Mouse (Mus musculus) thymus, postnatal 36 days (tissue): ENCODE data around the gene BC035044.
"Not testable (repeated sequence)": the region's sequence is repeated elsewhere in the genome, so short reads cannot be mapped to it uniquely, and the experiment has no call there.

ENCODE experiments used
- DNase-seq, 2 experiments: peaks; one replicate each; pipeline ENCODE4 v3.0.0; 2022; ENCODE audit warnings: mixed read lengths in 2 of 2

The BC035044 gene

DNA sequence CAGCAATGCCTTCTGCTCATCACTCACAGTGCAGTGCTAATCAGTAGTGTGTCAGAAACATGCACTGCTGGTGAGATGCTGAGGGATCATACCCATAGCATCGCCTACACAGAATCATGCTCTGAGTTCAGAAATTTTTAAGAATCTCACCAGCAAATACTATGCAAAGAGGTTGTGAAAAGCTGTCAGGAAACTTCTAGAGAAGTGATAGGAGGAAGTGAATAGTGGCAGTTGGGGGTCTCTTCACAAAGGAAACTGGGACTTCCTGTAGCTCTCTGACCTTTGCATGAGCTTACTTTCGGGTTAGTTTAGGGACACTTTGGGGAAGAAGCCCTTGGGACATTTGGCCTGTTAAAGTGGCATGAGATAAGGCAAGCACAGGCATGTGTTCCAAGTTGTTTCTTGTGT, at the start of gene BC035044:
TSS of gene BC035044 (minus strand) at position 179 of the 408 bp plus-strand sequence.
- peak; percentile 29 to 49 for DNase-seq

DNA sequence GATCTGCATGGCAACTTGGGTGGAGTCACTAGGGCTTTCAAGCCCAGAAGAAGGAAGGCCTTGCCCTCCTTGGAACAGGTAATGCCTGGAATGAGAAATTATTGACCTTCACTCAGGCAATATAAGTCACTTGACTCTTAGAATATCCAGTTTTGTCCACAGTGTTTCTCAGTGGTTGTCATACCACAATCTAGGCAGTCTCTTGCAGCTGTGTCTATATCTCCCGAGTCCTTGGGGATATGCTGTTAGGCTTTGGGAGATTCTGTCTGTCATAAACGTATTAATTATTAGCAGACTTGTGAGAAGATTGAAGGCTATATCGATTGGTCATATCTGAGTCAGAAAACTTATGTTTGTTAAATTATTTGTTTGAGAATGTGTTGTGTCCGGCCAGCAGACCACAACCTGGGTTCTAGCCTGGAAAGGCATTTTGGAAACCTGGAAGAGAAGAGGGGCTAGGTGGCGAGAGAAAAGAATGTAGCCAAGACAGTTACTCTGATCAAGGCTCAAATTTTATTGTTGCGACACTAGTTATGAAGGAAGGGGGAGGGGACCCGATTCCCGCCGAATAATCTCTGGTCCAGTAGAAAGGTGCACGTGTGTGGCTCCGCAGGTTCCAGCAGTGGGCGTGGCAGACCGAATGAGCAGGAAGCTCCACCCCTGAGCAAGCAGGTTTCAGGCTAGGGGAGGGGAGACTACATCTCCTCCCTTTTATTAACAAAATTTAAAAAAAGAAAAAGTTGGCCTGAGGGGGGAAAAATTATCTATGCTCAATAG, 45.2 kb upstream of the BC035044 start:
- not testable (repeated sequence) for DNase-seq

GRCm38 (mm10) chr6:128934081-128934480, 43.2 kb upstream of the BC035044 start, which contains the start of gene Clec2g:
Clec2g (plus strand) TSS chr6:128934381.
- not testable (repeated sequence) for DNase-seq

DNA sequence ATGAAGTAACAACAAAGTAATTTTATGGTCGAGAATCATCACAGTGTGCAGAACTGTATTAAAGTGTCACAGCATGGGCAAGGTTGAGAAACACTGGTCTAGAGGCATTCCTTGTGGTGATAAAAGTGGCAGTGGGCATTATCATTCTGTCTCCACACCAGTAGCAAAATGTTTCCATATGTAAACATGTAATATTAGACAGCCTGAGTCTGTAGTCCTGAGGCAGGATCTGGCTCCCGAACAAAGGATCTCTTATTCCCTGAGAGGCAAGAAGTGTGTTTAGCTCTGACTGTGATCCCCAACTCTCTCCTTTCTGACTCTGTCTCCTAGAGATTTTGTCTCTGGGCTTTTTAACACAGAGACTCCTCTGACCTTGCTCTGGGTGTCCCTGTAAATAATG, 42.1 kb upstream of the BC035044 start:
- DNase-seq = no peak

DNA sequence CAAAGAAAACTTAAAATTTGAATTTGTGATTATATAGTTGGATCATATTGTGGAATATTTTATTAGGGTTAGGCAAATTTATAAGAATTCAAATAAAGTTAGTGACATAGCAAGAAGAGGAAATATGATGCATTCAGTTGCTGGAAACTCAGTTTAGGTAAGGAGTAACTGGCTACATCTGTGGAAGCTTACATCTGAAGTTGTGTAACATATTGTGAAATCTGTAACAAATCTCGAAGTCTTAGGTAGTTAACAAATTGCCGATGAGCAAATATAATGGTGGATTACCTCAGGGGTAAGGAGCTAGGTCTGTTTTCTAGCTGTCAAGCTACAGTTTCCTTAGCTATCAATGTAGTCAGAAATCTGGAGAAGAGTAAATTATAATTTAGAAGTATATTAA, 26.4 kb upstream of the BC035044 start:
- no peak for DNase-seq

DNA sequence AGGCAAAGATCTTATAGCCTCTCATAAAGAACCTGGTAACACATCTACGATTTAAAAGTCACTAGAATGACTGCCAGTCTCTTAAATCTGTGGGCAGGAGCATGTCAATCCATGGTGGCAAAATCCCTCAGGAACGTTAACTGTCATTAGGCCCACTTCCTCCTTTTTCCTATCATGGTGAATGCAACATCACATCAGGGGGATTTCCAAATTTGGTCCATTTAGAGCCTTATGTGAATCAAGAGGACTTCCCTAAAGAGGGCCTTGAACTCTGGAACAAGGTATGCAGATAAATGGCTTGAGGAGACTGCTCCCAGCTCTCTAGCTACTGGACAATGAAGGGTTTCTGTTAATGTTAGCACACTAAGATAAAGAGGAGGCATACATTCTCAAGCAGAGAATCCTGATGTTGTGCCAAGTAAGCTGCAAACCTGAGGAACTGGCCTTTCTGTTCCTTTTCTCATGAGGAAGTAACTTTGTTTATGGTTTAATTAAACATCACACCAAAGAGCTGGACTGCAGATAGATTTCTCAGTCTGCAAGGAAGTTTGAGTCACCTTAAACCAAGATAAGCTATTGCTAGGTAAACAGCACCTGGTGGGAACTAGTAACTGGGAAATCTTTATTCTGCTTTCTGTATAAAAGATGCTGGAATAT, 22.8 kb upstream of the BC035044 start:
- DNase-seq = no peak

DNA sequence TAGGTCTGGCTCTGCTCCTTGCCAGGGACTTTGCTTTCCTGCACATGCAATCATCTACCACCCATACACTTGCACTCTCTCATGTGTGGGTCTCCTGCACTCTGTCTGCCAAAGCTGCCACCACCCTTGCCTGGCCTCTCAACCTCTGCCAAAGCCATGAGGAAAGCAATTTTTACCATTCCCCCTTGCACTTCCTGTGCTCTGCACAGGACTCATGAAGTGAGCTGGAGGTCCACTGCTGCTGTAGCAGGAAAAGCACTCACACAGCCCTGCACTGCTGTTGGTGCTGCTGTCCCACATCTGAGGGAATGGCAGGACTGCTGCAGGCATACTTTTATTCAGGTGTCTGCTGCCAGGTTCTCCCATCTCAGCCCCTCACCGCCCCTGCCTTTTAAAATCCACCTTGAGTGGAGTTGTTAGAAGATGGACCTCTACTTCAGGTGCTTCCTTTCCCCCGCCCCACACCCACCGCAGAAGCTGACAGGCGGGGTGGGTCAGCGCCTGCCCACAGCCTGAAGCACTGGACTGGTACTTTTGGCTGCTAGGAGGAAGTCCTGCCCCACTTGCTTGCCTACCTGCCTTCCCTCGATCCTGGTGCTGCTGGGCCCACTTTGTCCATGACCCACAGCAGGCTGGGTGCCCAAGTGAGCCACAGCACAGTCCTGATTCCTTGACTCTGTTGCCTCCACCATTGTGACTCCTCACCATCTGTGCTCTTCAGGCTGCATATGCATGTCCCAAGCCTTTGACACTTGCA, 10.0 kb upstream of the BC035044 start:
- DNase-seq = not testable (repeated sequence)

DNA sequence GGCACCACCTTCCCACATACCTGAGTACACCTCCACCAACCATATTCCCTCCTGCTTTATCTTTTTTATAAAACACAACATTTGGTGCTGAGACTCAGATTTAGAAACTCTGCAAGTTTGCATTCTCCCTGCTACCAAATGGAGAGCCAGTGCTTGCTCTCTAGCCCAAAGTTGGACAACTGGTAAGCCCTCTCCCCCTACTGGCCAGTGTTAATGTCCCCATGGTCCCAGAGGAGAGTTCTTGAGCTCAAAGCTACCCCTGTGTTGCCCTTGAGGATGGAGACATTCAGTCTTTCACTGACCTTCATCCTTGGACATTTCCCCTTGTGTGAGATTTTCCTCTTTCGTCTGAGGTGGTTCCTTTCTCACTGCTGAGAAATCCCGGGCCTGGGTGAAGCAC, 9.1 kb upstream of the BC035044 start:
- no peak for DNase-seq

DNA sequence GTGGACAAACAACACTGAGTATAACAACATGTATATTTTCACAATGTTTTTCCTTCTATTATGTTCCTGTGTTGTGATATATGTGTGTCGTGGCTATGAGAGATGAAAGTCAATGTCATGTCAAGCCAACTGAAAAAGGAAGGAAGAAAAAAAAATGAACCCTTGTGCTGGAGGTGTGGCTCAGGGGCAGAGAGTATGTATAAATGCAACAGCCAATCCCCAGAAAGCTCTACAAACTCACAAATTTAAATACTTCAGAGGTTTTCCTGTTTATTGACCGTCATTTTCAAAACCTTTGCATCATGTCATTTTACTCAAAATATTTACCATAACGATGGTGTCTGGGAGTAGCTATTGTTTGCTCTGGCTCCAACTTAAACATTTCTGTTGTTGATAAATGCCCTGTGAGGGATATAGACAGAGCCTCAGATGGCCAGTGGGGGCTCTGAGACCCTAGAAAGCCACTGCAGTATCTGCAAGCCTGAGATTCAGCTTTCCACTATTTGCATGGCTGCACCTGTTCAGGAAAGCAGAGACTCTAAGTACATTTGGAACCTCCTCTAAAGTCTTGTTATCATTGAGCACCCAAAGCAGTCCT, 4.6 kb upstream of the BC035044 start:
- no peak for DNase-seq

GRCm38 (mm10) chr6:128888834-128889233, 2.1 kb downstream of the BC035044 start:
- peak; percentile 49 to 61 for DNase-seq

GRCm38 (mm10) chr6:128887091-128887790, 3.7 kb downstream of the BC035044 start, which contains the start of gene Clec2i:
Clec2i (plus strand) TSS chr6:128887588.
- peak; percentile 68 to 78 for DNase-seq

DNA sequence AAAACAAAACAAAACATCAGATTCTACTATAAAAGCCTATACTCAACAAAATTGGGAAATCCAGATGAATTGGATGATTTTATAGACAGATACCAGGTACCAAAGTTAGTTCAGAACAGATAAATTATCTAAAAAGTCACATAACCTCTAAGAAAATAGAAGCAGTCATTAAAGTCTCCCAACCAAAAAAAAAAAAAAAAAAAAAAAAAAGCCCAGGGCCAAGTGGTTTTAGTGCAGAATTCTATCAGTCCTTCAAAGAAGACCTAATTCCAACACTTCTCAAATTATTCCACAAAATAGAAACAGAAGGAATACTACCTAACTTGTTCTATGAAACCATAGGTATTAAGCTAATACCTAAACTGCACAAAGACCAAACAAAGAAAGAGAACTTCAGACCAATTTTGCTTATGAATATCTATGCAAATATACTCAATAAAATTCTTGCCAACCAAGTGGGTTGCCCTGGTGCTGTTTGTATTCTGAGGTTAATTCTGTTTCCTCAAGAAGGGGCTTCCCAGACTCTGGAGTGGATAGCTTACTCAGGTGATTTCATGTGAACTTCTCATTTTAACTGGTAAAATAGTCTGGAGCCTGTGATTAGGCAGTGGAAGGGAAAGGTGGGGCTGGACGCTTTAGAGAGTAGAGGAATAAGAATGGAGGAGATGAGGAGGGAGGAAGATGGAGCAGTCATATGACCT, 18.9 kb downstream of the BC035044 start:
- no peak for DNase-seq

- peak; percentile 41 to 63 for DNase-seq
Measured at GRCm38 (mm10) chr6:128868861-128869260, 22.1 kb downstream of the BC035044 start.

- no peak for DNase-seq
Measured at GRCm38 (mm10) chr6:128857976-128858375, 33.0 kb downstream of the BC035044 start.

DNA sequence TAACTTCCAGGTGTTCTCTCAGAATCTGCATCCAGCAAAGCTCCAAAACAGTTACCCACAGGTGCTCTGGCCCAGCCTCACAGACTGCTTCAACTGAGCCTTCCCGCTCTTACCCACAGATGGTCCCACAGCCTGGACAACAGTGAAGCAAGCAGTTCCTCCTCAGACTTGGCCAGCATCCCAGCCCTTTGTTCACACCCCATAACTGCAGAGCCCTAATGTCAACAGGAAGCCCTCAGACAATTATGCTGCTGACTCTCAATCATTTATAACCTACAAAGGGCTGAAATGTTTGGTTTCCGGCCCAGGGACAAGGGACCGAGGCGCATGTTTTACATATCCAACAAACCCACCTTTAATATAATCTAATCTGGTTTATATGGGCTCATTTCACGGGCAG, 34.7 kb downstream of the BC035044 start:
- DNase-seq = peak in 1 of 2 experiments; percentile 36

DNA sequence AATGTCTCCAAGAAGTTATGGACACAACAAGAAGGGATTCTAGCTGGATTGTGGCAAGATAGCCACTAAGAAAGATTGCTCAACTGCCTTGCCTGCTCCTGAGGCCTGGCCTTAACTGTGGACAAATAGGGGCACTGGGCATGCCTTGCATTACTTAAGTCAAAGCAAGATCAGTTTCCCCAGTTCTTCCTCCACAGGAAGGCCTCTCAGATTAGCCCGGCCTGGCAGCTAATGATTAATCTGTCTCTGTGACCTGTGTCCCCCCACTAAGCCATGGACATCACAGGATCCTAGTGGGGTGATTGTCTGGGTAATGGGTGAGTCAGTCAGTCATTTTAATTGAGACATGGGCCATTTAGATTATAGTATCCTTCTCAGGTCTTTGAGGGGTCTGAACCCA, 35.4 kb downstream of the BC035044 start:
- DNase-seq = no peak

DNA sequence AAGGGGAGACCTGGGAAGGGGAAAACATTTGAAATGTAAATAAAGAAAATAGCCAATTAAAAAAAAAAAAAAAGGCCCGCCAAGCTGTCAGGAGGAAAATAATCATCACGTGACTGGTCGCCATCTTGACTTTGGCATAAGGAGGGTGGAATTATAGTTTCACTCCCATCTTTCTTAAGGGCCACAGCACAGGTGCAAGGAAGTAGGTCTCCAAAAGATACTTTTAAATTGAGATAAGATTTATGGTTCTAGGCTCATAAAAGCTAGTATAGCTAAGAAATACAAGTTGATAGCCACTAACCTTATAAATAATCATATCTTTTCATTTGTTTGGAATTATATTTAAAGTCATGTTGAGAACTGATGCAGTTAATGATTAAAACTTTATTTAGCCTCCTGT, 36.0 kb downstream of the BC035044 start:
- no peak for DNase-seq

- peak; percentile 71 to 82 for DNase-seq
Measured at GRCm38 (mm10) chr6:128854024-128854820, 36.7 kb downstream of the BC035044 start.

DNA sequence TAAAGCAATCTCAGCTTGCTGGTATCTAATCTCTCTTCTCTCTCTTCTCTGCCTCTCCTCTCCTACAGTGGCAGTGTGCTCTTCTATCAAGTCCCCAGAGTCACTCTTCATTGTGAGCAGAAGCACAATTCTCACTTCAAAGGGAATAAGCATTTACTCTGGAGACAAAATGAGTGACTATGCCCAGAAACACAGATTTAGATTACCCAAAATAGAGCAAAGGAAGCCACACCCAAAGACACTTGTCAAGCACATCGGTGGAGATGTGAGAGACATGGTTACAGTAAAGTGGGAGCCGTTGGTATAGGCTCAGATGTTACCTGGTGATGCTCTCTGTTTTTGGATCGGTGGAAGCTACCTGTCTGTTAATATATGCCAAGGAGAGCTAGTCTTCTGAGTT, 38.2 kb downstream of the BC035044 start:
- no peak for DNase-seq

DNA sequence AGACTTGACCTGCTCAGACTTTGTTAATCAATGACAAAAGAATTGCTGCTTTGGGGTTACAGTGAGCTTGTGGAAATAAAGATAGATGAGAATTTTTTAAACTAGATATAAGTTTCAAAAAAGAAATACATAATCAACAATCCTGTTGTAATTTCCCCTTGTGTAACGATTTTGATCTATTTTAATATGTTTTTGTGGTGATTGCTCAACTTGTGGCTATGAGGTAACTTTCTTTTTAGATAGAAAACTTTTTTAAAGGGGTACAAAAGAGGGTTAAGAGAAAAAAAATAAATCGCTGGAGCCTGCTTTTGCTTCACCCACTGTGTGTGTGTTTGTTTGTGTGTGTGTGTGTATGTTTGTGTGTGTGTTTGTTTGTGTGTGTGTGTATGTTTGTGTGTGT, 39.8 kb downstream of the BC035044 start:
- DNase-seq = no peak

DNA sequence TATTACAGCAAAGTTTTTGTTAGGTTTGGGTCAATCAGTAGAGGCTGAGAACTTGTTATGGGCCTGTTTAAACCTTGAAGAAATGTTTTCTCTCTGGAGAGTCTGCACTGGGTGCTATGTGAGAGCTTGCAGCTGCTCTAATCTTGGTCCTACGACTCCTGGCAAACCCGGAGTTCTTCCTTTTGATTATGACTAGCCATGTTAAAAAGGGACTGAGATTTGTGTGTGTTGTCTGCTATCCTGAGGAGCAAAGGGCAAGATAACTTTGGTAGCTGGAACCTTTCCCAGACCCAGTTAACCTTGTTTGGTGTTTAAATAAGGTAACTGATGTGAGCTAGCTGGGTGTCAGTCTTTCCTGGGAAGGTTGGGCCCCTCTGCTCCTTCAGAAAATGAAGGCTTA, 40.3 kb downstream of the BC035044 start:
- DNase-seq = no peak
